21 mouse cellular contexts compared by ENCODE assay signal in the genomic region with DNA sequence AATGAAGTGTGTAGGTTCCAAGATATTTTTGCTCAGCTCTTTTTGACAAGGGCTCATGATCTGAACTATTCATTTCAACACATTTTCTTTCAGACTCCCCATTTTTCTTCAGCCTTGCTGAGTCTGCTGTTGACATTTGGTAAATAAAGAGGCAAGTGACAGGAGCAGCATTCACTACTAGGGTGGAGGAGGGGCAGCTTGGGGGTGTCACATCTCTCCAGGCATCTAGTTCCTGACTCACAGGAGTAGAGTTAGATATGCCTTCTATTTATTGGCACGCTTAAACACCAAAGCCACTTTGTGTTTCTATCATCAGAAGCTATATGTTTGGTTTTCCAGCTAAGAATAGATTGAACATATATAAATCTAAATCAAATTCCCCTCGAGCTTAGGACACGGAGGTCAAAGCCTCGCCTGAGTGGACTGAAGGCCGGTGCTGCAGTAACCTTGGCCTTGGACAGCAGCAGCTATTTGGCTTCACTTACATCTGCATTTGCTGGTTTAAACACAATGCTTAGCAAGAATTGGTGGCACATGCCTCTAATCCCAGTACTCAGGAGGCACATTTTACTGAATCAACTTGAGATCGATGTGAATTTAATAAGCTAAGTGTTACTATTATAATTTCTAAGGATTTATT. TPM values are rescaled to one million over a fixed set of nuclear protein-coding genes. Genes with fewer than 3 reads are reported as not detected.
"Had no signal": no experiment of that assay in that cellular context is flagged by ENCODE, and none has a peak within 500 bp of the region (broad histone marks: within the 10 kb centered on the region; RNA-seq: fewer than 3 reads in every experiment).

No protein-coding gene starts in this region.

- H3K9ac ChIP-seq: lung, embryonic 14.5 days; midbrain, embryonic 12.5 days; neural tube, embryonic 13.5 days; neural tube, embryonic 15.5 days had no signal

- H3K27me3 ChIP-seq: midbrain, embryonic 12.5 days; neural tube, embryonic 13.5 days; neural tube, embryonic 15.5 days had no signal

- H3K36me3 ChIP-seq: midbrain, embryonic 10.5 days; midbrain, embryonic 12.5 days; neural tube, embryonic 13.5 days; neural tube, embryonic 15.5 days had no signal

- H3K4me3 ChIP-seq: midbrain, embryonic 10.5 days; midbrain, embryonic 12.5 days; myocyte; neural tube, embryonic 13.5 days; neural tube, embryonic 15.5 days had no signal

- ATAC-seq: midbrain, embryonic 16.5 days had no signal

- DNase-seq: lung, embryonic 14.5 days; lung, postnatal 10 days; lung, postnatal 4 days; midbrain, embryonic 14.5 days; retina, postnatal 1 day; right cerebral cortex, adult 18-20 months; right cerebral cortex, postnatal 25 days; right cerebral cortex, postnatal 4 days; spleen, adult 18-20 months; thymus, adult 18-20 months; thymus, postnatal 14 days; thymus, postnatal 36 days had no signal

- H3K27ac ChIP-seq: midbrain, embryonic 10.5 days; midbrain, embryonic 12.5 days; neural tube, embryonic 13.5 days; neural tube, embryonic 15.5 days had no signal

- H3K4me2 ChIP-seq: lung, embryonic 14.5 days; midbrain, embryonic 12.5 days; neural tube, embryonic 13.5 days; neural tube, embryonic 15.5 days had no signal

- H3K9me3 ChIP-seq: neural tube, embryonic 13.5 days; neural tube, embryonic 15.5 days had no signal

RNA-seq across cellular contexts. Expression of a gene that starts 12.0 kb away (rescaled TPM):
- total RNA-seq: megakaryocyte, adult 5-6 weeks; megakaryocyte-erythroid progenitor cell, adult 5-6 weeks had no signal
- polyA plus RNA-seq: small intestine, adult 2 months had no signal
